Mouse (Mus musculus) cerebellum, adult 11 months (tissue): ENCODE results near the gene Fau.
A peak's percentile ranks its signal among the peaks of the same experiment; 100 is the strongest.
"Not testable (repeated sequence)": the region's sequence is repeated elsewhere in the genome, so short reads cannot be mapped to it uniquely, and the experiment has no call there.

ENCODE experiments used
- DNase-seq: peaks from one replicate; pipeline ENCODE4 v3.0.0; 2022

Gene Fau

DNA sequence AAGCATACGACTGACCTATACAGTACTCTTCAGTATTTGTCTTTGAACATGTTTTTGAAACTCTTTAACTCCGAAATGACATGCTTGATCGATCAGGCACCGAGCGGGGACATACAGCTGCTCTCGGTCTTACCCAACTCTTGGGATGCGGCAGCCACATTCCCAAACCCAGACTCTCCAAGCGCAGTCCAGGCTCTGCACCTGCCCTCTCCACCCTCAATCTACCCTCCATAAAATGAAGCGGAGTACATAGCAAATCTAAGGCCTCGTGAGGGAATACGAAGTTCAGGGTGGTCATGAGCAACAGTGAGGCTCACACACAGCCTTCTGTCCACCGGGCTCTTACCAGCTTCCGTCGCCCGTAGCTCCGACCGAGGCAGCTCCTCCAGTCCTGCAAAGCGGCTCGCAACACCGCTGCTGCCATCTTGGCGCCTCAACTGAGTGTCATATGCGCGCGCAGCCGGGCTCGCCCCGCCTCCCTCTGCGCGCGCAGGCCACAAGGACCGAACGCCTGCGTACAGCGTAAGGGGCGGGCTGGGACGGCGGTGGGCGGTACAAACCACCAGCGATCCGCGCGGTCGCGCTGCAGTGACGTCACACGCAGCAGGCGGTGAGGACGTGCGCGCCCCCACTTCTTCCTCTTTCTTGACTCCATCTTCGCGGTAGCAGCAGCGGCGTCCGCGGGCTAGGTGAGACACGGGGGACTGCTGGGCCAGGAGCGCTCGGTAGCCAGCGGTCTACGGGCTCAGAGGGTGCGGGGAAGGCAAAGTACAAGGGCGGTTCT, at the start of gene Fau, which contains the start of gene Mrpl49:
Gene Fau, plus strand, starts transcription at position 532 of the 784 bp plus-strand sequence.
Gene Mrpl49, minus strand, starts transcription at position 473 of the 784 bp plus-strand sequence.
- DNase-seq: peak; percentile 99

DNA sequence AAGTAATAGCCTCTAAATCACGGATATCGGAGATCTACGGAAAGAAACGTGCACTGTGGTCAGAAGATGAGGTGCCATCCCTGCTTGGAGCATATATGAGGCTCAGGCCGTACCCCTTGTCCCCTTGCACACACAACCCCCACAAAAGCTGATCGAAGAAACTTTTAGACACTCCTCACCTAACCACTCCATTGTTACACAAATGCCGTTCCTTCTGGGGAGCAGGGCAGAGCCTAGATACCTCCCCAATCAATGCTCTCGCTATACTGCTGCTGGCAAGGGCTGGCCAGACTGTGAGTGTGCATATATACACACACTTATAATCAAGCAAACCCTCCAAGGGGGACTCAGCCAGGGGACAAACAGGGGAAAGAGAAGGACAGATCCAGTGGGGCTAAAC, 48.5 kb upstream of the Fau start:
- DNase-seq: no peak

DNA sequence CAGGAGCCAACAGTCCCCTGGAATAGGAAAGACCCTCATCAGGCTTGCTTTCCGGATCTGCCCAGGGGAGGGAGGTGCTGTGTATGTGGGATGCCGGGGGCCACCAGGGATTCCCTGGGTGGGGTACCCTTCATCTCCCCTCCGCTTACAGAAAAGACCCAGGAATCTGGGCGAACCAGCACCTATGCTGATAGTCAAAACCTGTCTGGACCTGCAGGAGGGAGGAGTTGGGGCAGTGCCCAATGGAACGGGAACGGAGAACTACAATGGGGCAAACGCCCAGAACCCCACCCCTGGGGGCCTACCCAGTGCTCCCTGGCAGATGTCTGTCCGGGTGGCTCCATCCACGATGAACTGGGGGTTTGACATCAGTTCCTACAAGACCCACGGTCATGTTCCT, 44.0 kb upstream of the Fau start:
- DNase-seq: peak; percentile 13

DNA sequence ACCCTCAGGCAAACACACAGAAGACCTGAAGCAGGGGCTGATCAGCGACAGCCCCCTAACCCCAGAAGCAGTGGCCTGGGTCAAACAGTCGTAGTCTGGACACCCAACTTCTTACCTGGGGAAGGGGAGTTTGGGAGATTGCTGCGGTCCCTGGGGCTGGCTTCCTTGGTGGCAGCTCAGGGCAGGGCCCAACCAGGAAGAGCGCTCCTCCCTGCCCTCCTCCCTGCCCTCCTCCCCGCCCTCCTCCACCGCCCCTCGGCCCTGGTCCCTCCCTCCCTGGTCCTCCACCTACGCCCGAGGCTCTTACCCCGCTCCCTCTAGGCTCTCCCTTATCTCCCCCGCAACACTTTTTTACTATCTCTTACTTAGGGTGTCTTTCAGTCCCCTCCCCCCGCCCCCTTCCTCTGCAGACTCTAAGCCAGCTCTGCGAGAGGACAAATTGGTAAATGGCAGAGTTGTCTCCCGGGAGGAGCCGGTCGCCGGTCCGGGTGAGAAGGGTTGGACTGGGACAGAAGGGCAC, 42.6 kb upstream of the Fau start:
- DNase-seq: peak; percentile 33

DNA sequence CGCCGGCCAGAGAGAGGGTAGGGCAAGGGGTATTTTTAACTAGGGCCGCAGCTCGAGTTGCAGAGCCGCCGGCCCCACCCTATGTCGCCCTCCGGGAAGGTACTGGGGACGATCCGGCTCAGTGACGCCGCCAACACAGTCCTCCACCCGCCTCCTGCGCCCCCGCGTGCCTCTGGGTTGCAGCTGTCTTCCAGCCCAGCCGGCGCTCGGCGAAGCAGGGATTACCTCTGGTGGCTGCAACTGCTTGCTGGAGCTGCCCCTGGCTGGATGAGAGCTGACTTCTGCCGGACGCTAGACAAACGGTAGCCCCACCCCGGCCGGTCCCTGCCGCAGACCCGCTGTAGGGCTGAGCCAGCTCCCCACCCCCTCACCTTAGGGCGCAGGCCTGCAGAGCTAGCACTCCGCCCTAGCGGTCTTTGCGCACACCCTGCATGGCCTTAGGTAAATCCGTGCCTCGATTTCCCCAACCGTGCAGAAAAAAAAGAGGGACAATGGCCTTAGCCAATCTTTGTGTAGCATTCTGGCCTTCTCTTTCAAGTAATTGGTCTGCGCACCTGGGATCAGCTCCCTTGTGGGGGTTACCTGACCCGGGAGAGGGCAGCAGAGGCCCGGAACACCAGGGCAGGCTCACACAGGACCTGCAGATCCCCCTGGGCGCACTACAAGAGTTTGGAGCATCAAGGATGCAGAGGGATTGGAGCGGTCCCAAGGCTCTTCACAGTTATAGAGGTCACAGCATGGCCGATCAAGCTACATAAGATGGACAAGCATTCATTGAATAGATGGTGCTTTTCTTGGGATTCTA, 41.9 kb upstream of the Fau start, which contains the start of gene Capn1:
Gene Capn1, minus strand, starts transcription at position 387 of the 805 bp plus-strand sequence.
- DNase-seq: peak; percentile 45

- DNase-seq: no peak
Observed at GRCm38 (mm10) chr19:6016532-6016931, 41.1 kb upstream of the Fau start.

DNA sequence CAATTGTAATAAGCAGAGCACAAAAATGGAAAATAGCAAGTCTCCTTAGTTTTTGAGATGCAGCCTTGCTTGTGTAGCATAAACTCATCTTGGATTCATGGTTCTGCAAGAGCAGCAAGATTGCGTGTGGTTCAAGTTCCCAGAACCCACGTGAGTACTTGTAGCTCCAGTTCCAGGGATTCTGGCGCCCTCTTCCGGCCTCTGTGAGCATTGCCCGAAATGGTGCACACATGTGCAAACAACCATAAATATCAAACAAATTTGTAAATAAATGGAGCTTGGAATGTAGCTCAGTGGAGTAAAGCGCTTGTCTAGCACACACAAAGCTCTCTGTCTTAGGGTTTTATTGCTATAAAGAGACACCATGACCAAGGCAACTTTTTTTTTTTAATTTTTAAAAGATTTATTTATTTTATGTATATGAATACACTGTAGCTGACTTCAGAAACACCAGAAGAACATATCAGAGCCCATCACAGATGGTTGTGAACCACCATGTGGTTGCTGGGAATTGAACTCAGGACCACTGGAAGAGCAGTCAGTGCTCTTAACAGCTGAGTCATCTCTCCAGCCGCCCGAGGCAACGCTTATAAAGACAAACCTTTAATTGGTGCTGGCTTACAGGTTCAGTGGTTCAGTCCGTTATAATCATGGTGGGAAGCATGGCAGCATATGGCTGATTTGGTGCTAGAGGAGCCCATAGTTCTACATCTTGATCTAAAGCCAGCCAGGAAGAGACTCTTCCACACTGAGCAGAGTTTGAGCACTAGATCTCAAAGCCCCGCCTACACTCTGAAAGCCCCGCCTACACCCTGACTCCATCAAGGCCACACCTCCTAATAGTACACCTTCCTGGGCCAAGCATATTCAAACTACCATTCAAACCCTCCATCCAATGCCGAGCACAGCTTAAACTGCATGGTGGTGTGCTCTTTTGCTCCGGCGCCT, 39.2 kb upstream of the Fau start:
- peak; percentile 82 for DNase-seq

DNA sequence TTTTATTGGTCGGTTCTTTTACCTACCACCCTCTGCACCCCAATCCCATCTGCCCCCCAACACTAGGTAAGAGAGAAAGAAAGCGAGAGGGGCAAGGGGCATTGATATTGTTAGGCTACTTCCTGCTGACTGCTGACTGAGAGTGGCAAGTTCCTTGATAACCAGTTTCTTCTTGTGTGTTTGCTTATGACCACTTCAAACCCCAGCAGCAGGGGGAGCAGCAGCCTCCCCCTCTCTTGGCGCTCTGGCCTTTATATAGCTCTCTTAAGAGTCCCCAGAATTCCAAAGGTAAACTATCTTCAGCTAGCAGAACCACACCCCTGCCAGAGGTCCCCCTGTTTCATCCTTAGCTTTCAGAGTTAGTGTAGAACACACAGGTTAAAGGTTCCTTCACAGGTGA, 37.4 kb upstream of the Fau start:
- DNase-seq: no peak

DNA sequence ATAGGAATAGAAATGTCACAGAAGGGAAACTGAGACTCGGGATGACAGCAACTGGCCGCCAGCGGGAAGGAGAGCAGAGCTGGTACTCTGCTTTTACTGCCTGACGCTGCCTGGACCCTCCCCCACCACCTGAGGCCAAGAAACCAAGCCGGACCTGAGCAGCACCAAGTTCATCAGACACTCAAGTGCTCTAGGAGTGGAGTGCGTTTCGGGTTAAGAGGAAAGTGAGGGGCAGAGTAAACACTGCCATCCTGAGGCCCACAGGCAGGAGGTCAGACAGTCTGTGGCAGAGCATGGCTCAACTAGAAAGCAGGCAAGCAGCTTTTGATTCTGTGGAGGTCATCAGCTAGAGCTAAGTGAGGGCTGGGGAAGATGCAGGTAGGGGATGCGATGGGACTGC, 34.6 kb upstream of the Fau start:
- DNase-seq: no peak

- DNase-seq: no peak
Observed at GRCm38 (mm10) chr19:6023930-6024329, 33.7 kb upstream of the Fau start.

- DNase-seq: no peak
Observed at GRCm38 (mm10) chr19:6028991-6029390, 28.7 kb upstream of the Fau start.

GRCm38 (mm10) chr19:6029426-6029825, 28.2 kb upstream of the Fau start:
- no peak for DNase-seq

- DNase-seq: no peak
Observed at GRCm38 (mm10) chr19:6030520-6031280, 26.9 kb upstream of the Fau start.

DNA sequence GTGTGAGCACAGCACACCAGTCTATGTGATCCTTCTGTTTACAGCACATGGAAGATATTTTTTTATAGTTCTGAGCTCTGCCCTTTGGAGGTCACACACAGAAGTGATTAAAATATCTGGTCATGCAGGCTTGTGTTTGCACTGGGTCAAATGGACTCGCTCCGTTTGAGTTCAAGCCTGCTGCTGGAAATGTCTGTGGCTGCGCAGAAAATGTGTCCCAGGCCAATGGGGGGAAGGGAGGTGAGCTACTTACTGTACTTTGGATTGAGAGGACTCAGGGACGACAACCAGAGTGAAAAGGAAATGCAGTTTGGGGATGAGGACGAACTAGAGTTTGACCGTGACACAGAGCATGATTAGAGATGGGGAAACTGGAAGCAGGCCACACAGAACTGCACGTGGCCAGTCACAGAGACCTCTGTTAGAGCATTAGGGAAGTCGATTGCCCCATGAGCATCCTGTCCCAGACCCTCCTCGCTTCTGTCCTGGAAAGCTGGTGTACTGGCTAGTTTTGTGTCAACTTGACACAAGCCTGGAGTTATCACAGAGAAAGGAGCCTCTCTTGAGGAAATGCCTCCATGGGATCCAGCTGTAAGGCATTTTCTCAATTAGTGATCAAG, 21.6 kb upstream of the Fau start:
- DNase-seq: no peak

DNA sequence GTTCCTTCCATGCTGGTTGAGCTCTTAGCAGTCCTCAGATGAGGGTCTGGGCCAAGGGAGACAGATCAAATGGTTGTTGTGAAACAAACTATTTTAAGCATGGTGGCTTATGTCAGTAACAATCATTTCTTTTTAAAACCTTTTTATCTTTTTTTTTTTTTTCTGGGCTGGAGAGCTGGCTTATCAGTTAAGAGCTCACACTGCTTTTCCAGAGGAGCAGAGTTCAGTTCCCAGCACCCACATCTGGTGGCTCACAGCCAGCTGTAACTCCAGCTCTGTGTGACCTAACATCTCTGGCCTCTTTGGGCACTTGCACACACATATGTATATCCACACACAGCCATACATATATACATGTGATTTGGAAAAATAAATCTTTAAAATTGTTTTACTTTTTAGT, 19.9 kb upstream of the Fau start:
- no peak for DNase-seq

- DNase-seq: no peak
Observed at GRCm38 (mm10) chr19:6038326-6038725, 19.3 kb upstream of the Fau start.

DNA sequence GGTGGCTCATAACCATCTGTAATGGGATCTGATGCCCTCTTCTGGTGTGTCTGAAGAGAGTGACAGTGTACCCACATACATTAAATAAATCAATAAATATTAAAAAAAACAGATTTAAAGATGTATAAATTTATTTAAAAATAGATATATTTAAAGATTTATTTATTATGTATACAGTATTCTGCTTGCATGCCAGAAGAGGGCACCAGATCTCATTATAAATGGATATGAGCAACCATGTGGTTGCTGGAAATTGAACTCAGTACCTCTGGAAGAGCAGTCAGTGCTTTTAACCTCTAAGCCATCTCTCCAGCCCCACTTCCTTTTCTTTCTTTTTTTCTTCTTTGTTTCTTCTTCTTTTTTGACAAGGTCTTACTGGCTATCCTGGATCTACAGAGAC, 17.6 kb upstream of the Fau start:
- DNase-seq: no peak

DNA sequence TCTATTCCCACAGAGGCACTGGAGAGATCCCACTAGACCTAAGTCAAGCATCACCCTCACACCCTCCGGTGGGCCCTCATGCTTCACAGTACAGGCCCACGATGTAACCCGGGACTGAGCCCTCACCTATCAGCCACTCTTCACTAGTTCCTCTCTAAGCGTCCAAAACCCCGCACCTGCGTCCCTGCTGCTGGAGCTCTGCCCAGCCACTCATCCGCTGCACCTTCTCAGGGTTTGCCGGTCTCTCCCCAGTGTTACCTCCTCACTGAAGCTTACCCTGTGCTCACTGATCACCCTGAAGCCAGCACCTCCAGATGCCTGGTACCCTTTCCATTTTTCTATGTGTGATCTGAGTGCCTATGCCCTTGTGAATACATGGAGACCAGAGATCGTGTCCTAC, 15.4 kb upstream of the Fau start:
- DNase-seq: no peak

DNA sequence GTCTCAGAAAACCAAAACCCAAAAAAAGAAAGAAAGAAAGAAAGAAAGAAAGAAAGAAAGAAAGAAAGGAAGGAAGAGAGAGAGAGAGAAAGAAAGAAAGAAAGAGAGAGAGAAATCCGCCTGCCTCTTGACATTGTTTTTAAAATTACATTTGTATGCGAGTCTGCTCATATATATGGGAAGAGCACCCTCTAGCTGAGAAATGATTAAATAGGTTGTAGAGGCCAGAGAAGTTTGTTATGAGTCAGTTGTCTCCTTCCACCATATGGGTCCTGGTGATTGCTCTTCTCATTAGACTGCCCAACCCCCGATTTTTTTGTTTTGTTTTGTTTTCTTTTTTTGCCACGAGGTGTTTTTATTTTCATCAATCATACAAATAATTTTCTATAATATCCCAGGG, 13.5 kb upstream of the Fau start:
- DNase-seq: not testable (repeated sequence)

DNA sequence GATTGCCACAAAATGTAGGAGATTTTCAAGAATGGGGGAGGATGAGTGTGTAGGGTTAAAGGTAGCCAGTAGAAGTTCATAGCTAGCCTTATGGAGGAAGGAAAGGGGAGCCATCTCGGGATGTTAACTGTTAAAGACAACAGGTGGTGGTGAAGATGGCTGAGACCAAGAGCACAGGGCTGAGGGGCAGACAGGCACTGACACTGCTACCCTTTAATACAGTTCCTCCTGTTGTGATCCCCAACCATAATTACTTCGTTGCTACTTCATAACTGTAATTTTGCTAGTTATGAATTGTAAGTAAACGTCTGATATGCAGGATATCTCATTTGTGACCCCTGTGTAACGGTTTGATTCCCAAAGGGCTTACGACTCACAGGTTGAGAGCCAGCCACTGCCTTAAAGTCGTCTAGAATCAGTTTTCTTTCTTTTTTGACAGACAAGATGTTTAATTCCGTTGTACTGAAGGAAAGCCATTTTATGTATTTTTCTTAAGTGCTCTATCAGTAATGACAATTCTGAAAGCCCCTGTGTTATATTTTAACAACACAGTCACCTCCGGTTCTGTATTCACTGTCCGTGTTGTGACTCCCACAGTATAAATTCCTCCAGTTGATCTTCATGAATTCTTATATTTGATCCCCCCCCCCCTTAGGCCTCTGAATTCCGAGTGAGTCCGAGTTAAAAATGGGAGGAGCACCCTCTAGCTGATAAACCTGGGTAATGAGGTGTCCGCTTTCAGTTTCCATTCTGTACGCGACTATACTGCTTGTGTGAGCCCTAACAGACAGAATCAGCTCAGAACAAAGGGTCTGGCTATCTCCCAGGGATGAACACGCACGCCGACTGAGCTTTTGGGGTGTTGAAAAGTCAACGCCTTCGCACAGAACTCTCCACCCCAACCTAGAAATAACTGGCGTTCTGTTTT, 12.0 kb upstream of the Fau start:
- DNase-seq: no peak
